Mouse (Mus musculus): ENCODE measurements around the gene Ugp2. TPM values are rescaled to one million over a fixed set of nuclear protein-coding genes. Genes with fewer than 3 reads are reported as not detected.
A peak's percentile ranks its signal among the peaks of the same experiment; 100 is the strongest.
"Not testable (repeated sequence)": the region's sequence is repeated elsewhere in the genome, so short reads cannot be mapped to it uniquely, and the experiment has no call there.

Gene Ugp2
- polyA plus RNA-seq, 1 experiment: 11.7 TPM

GRCm38 (mm10) chr11:21332639-21333295 is 38.2 kb downstream of the Ugp2 start:
- no peak for DNase-seq (ENCODE audit: low read depth)

GRCm38 (mm10) chr11:21328141-21328540 is 42.9 kb downstream of the Ugp2 start:
- DNase-seq (ENCODE audit: low read depth): no peak

GRCm38 (mm10) chr11:21327486-21327885 is 43.5 kb downstream of the Ugp2 start:
- DNase-seq (ENCODE audit: low read depth): no peak

GRCm38 (mm10) chr11:21326770-21327169 is 44.2 kb downstream of the Ugp2 start:
- DNase-seq (ENCODE audit: low read depth): no peak

GRCm38 (mm10) chr11:21325781-21326180 is 45.2 kb downstream of the Ugp2 start:
- DNase-seq (ENCODE audit: low read depth): no peak

GRCm38 (mm10) chr11:21322349-21322748 is 48.7 kb downstream of the Ugp2 start:
- no peak for DNase-seq (ENCODE audit: low read depth)

- DNase-seq (ENCODE audit: low read depth): no peak
These were observed 49.4 kb downstream of the Ugp2 start for GRCm38 (mm10) chr11:21321577-21321976.

GRCm38 (mm10) chr11:21313922-21314657 is 56.9 kb downstream of the Ugp2 start:
- DNase-seq (ENCODE audit: low read depth): no peak

GRCm38 (mm10) chr11:21309516-21309915 is 61.5 kb downstream of the Ugp2 start:
- DNase-seq (ENCODE audit: low read depth): no peak

GRCm38 (mm10) chr11:21308119-21308518 is 62.9 kb downstream of the Ugp2 start:
- no peak for DNase-seq (ENCODE audit: low read depth)

- DNase-seq (ENCODE audit: low read depth): no peak
These were observed 63.8 kb downstream of the Ugp2 start for GRCm38 (mm10) chr11:21307078-21307668.

GRCm38 (mm10) chr11:21303619-21304018 is 67.4 kb downstream of the Ugp2 start:
- no peak for DNase-seq (ENCODE audit: low read depth)

GRCm38 (mm10) chr11:21295486-21295885 is 75.5 kb downstream of the Ugp2 start:
- no peak for DNase-seq (ENCODE audit: low read depth)

GRCm38 (mm10) chr11:21288153-21288552 is 82.8 kb downstream of the Ugp2 start:
- not testable (repeated sequence) for DNase-seq (ENCODE audit: low read depth)

GRCm38 (mm10) chr11:21286391-21286790 is 84.6 kb downstream of the Ugp2 start:
- DNase-seq (ENCODE audit: low read depth): no peak

GRCm38 (mm10) chr11:21276151-21276550 is 94.8 kb downstream of the Ugp2 start:
- DNase-seq (ENCODE audit: low read depth): peak; percentile 92

Other genes with a start within 250 kb of the Ugp2 start
- 20.3 and 23.2 TPM in 2 replicates for gene Vps54, start 131.9 kb downstream of the Ugp2 start, polyA plus RNA-seq (2012; rRNA removed)
- 6.8 and 7.4 TPM in 2 replicates for gene Wdpcp, start 201.0 kb upstream of the Ugp2 start, polyA plus RNA-seq (2012; rRNA removed)
- gene Mdh1, start 201.2 kb upstream of the Ugp2 start, polyA plus RNA-seq (2012; rRNA removed): 319 and 339 TPM in 2 replicates